Mouse (Mus musculus): ENCODE measurements around the gene Eml4.

GRCm38 (mm10) chr17:83526091-83526561, 175.4 kb downstream of the Eml4 start:
- TF ChIP-seq GATA1 (IDR thresholded peaks at IDR 0.05; ENCODE audit: borderline replicate concordance, low read length) (no peak), FLI1 (IDR thresholded peaks at IDR 0.05; ENCODE audit: low read length) (no peak)

Measured in megakaryocyte, embryonic 14.5 days (primary cell).